Mouse (Mus musculus) E14TG2a.4 (cell line): Measurements from ENCODE around the gene Rgs3.

Experiments used
- H3K27me3 ChIP-seq: 2 replicates; pipeline ENCODE4 v1.6.1; 2014; ENCODE audit warnings: low read length, control low read depth; ENCODE audit not compliant: insufficient read depth
- H3K36me3 ChIP-seq: 2 replicates; pipeline ENCODE4 v1.6.1; 2014; ENCODE audit warnings: low read length, control low read depth; ENCODE audit not compliant: insufficient read depth
- H3K4me1 ChIP-seq: replicated peaks from 2 replicates; pipeline ENCODE4 v1.6.1; 2014; ENCODE audit warnings: low read depth, low read length, control low read depth
- H3K4me3 ChIP-seq: replicated peaks from 2 replicates; pipeline ENCODE4 v1.5.1; 2014; ENCODE audit warnings: mild to moderate bottlenecking, low read length
- H3K9me3 ChIP-seq: 2 replicates; pipeline ENCODE4 v1.6.1; 2014; ENCODE audit warnings: low read length, control low read depth
- CTCF ChIP-seq: conservative IDR thresholded peaks from 2 replicates; pipeline ENCODE4 v1.5.1; 2014; ENCODE audit warnings: low read length
- NANOG ChIP-seq: IDR thresholded peaks from 2 replicates; pipeline ENCODE4 v1.6.1; 2014; ENCODE audit warnings: borderline replicate concordance, low read length, mixed read lengths
- POU5F1 ChIP-seq: IDR thresholded peaks from 2 replicates; pipeline ENCODE4 v1.6.1; 2014; ENCODE audit warnings: low read length, borderline replicate concordance

The Rgs3 gene

DNA sequence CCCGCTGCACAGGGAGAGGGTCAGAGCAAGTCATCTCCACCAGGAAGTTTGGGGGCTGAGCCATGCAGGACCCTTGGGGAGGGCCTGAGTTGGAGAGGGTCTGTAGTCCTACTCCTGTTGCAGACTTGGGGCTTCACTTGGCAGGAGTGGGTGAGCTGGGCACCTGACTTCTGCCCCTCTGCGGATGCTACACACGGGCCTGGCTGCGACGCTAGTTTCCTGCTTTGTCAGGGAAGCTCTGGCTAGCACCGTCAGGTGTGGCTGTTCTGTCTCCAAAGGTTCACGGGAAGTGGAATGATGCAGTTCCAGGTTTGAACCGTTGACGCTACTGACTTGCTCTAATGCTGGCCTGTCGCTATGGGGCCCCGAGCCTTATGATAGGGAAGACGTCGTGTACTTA lies 144.6 kb downstream of the Rgs3 start:
- H3K36me3 ChIP-seq, result peaks cover 4% of the 10 kb centered on the region; the same call in 1 of the 2 replicates
- TF ChIP-seq NANOG (no peak), POU5F1 (no peak)
- H3K4me3 ChIP-seq, result no peak overlapping the region
- peaks cover 18% of the 10 kb centered on the region; the same call in 1 of the 2 replicates for H3K27me3 ChIP-seq
- peaks cover 16% of the 10 kb centered on the region for H3K4me1 ChIP-seq
- H3K9me3 ChIP-seq, result no peaks in the 10 kb centered on the region

DNA sequence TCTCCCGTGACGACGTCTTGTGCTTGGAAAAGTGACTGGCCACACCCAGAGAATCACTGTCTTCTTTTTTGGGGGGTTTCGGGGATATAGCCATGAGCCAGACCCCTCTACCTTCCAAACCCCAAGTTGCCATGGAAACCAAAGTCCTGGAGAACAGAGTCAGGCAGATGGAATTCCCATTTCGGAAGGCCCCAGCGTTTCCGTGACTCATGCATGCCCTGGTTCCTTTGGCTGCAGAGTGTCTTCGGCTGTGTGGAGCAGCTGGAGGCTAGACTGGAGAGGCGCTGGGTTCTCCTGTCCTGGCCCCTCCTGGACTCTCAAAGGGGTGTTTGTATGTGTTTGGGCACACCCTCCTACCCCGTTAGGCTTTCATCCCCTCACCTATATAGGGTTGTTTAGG lies 145.4 kb downstream of the Rgs3 start:
- H3K4me3 ChIP-seq, result no peak overlapping the region
- peaks cover 4% of the 10 kb centered on the region; the same call in 1 of the 2 replicates for H3K36me3 ChIP-seq
- no peaks in the 10 kb centered on the region for H3K9me3 ChIP-seq
- no peak for TF ChIP-seq CTCF
- no peak for TF ChIP-seq POU5F1
- no peak for TF ChIP-seq NANOG
- peaks cover 8% of the 10 kb centered on the region for H3K4me1 ChIP-seq
- H3K27me3 ChIP-seq, result peaks cover 16% of the 10 kb centered on the region; the same call in 1 of the 2 replicates

DNA sequence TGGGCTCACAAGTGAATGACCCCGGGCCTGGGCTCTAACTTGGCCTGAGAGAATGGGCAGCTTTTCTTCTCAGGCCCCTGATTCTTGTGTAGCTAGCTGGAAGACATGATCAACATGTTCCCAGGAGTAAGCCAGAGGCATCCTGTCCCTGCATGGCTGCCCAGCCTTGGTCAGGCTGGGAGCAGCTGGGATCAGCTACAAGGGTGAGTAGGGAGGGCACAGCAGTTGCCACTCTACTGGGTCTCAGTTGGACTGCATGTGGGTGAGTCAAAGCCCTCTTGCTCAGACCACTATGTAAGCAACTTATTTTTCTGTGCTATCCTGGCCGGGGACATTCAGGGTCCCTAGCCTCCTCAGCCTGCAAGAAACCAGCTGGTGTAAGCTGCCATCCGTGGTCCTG lies 146.1 kb downstream of the Rgs3 start:
- TF ChIP-seq NANOG (no peak), POU5F1 (no peak), CTCF (no peak)
- Histone ChIP-seq H3K27me3 (peaks cover 9% of the 10 kb centered on the region; the same call in 1 of the 2 replicates), H3K36me3 (peaks cover 4% of the 10 kb centered on the region; the same call in 1 of the 2 replicates), H3K4me1 (0 out of 2 replicates have a peak, but pooled peaks cover under 1% of the 10 kb centered on the region), H3K4me3 (no peak overlapping the region), H3K9me3 (no peaks in the 10 kb centered on the region)

DNA sequence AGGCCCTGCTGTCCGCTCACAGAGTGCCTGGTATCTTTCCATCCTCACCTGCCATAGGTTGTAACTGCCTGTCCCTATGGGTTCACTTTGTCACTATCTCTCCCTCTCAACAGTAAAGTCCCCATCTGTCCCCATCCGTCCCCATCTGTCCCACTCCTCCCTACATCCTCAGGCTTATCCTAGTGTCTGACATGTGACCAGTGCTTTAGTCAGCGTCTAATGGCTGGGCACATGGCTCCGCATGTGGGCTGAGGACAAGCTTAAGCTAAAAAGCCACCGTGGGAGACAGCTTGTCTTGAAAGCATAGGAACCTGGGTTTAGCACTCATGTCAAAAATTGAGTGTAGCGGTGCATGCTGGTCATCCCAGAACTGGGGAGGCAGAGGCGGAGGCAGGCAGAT lies 148.4 kb downstream of the Rgs3 start:
- Histone ChIP-seq H3K4me1 (no peaks in the 10 kb centered on the region), H3K36me3 (no peaks in the 10 kb centered on the region), H3K27me3 (peaks cover 8% of the 10 kb centered on the region; the same call in 1 of the 2 replicates), H3K4me3 (no peak overlapping the region), H3K9me3 (no peaks in the 10 kb centered on the region)
- TF ChIP-seq CTCF, result no peak
- TF ChIP-seq NANOG, result no peak
- TF ChIP-seq POU5F1, result no peak

DNA sequence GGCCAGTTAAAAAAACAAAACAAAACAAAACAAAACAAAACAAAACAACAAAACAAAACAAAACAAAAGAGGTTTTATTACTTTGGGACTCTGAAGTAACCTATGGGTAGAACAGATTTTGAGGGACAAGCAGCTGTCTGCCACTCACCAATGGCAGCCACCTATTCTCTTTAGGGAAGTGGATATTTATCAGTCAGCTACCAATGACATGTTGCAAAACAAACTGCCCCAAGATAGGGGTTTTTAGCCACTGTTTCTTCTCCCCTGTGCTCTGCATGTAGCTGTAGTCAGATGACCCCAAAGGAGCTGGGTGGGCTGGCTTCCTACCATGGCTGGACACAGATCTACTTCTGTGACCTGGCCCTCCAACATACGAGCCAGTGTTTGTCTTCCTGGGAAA lies 149.3 kb downstream of the Rgs3 start:
- no peaks in the 10 kb centered on the region for H3K4me1 ChIP-seq
- peaks cover 8% of the 10 kb centered on the region; the same call in 1 of the 2 replicates for H3K27me3 ChIP-seq
- H3K9me3 ChIP-seq, result no peaks in the 10 kb centered on the region
- H3K36me3 ChIP-seq, result no peaks in the 10 kb centered on the region
- TF ChIP-seq NANOG (no peak), CTCF (no peak), POU5F1 (no peak)
- no peak overlapping the region for H3K4me3 ChIP-seq

DNA sequence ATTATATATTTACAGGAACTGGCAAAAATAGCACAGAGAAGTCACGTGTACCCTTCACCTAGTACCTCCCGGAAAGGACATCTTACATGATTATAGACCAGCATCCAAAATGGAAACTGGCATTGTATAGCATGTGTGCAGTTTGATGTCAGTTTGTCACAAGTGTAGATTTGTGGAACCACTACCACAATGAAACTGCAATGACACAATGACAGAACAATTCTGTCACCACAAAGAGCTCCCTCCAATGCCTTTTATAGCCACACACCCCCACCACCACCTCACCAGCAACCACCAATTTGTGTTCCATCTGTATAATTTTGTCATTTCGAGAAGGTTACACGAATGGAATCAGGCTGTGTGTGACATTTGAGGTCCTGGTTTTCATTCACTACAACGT lies 149.8 kb downstream of the Rgs3 start:
- TF ChIP-seq CTCF (no peak), NANOG (no peak), POU5F1 (no peak)
- Histone ChIP-seq H3K4me1 (no peaks in the 10 kb centered on the region), H3K4me3 (no peak overlapping the region), H3K9me3 (no peaks in the 10 kb centered on the region), H3K36me3 (no peaks in the 10 kb centered on the region), H3K27me3 (peaks cover 8% of the 10 kb centered on the region; the same call in 1 of the 2 replicates)

DNA sequence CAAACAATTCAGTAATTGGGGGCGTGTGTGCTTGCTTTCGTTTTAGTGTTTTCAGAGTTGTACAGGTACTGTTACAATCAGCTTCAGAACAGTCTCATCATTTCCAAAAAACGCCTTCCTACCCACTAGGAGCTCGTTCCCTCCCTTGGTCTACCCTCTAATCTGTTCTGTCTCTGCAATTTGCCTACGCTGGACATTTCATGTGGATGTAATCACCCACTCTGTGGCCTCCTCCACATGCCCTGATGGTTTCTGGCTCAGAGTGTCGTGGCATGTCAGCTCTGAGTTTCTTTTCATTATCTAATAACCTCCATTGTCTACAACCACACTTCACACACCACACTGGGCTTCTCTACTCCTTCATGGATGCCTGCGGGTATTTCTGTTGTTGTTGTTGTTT lies 151.5 kb downstream of the Rgs3 start:
- TF ChIP-seq CTCF, result no peak
- no peak for TF ChIP-seq POU5F1
- TF ChIP-seq NANOG, result no peak

DNA sequence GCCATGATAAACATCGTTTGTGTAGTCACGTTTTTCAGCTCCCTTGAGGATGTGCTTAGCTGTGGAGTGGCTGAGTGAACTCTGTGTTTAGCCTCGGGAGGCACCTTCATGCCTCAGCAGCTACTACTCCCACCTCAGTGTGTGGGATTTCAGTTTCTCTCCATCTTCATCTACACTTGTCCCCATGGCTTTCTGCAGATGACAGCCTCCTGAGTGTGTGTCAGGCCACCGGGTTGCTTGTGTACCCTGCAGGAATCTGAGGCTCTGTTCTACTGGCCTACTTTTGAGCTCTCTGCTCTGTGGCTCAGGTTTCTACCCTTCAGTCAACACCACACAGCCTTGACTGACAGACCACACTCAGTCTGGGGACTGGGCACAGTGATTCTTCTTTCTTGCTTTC lies 151.9 kb downstream of the Rgs3 start:
- no peaks in the 10 kb centered on the region for H3K36me3 ChIP-seq
- no peaks in the 10 kb centered on the region for H3K9me3 ChIP-seq
- no peaks in the 10 kb centered on the region for H3K4me1 ChIP-seq
- no peak overlapping the region for H3K4me3 ChIP-seq
- TF ChIP-seq CTCF, result no peak
- TF ChIP-seq NANOG, result no peak
- peaks cover 8% of the 10 kb centered on the region; the same call in 1 of the 2 replicates for H3K27me3 ChIP-seq

More for the DNA sequence above, 151.5 kb downstream of the Rgs3 start:
- Histone ChIP-seq H3K27me3 (peaks cover 8% of the 10 kb centered on the region; the same call in 1 of the 2 replicates), H3K4me1 (no peaks in the 10 kb centered on the region), H3K36me3 (no peaks in the 10 kb centered on the region), H3K9me3 (no peaks in the 10 kb centered on the region), H3K4me3 (no peak overlapping the region)

DNA sequence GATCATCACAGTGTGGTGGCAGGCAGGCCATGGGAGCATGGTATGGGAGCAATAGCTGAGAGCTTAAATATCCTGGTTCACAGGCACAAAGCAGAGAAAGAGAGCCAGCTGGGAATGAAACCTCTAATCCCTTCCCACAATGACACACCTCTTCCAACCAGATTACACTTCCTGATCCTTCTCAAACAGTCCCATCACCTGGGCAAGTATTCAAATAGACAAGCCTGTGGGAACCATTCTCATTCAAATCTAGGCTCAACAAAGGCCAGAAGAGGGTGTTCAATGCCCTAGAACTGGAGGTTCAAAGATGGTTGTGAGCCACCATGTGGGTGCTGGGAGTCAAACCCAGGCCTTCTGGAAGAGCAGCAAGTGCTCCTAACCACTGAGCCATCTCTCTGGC lies 161.2 kb downstream of the Rgs3 start:
- peaks cover 5% of the 10 kb centered on the region for H3K9me3 ChIP-seq
- H3K27me3 ChIP-seq, result peaks cover 9% of the 10 kb centered on the region
- peaks cover 16% of the 10 kb centered on the region for H3K4me1 ChIP-seq
- TF ChIP-seq POU5F1, result no peak
- TF ChIP-seq NANOG, result no peak; the same call in 1 of the 2 replicates
- no peak for TF ChIP-seq CTCF
- H3K36me3 ChIP-seq, result no peaks in the 10 kb centered on the region
- no peak overlapping the region for H3K4me3 ChIP-seq

DNA sequence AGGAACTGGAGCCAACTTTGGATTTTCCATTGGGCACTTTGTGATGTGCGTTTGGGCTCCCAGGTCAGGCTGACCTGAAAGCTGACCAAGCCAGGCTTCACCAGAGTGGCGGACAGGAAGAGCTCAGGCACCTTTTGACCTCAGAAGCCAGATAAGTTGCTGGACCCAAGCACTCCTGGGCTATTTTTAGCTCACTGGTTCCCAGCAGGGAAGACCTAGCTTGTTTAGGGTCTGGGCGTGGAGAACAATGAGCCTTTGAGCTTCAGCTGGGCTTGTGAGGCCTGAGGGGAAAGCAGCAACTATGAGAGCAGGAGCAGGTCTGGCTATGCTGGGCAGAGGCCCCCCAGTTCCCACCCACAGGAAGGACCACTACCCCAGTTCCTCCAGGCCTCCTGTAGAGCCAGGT lies 162.4 kb downstream of the Rgs3 start:
- no peak for TF ChIP-seq POU5F1
- Histone ChIP-seq H3K36me3 (no peaks in the 10 kb centered on the region), H3K9me3 (peaks cover 5% of the 10 kb centered on the region), H3K4me1 (peaks cover 16% of the 10 kb centered on the region), H3K4me3 (0 out of 2 replicates have a peak overlapping the region, but pooled peaks have one; percentile 20), H3K27me3 (peaks cover 9% of the 10 kb centered on the region)
